Mouse (Mus musculus) brain, embryonic 14.5 days (tissue): ENCODE measurements around the gene Rassf1.

Source experiments
- CTCF ChIP-seq: fragments of 200-500 bp; IDR thresholded peaks from 2 replicates; pipeline ENCODE4 v1.5.1; 2012; ENCODE audit warnings: inconsistent platforms, mild to moderate bottlenecking, moderate library complexity, borderline replicate concordance; ENCODE audit not compliant: insufficient read depth, insufficient read length; ENCODE audit errors: extremely low read depth
- POLR2A ChIP-seq: fragments of 200-500 bp; IDR thresholded peaks from 2 replicates; pipeline ENCODE4 v1.6.1; 2012; ENCODE audit warnings: mild to moderate bottlenecking, inconsistent platforms, borderline replicate concordance; ENCODE audit not compliant: poor library complexity, insufficient read depth, insufficient read length, severe bottlenecking; ENCODE audit errors: extremely low read depth

GRCm38 (mm10) chr9:107541474-107542351, 9.6 kb upstream of the Rassf1 start, which contains the start of the genes Cyb561d2 and Nprl2:
- TF ChIP-seq CTCF (no peak), POLR2A (peak; percentile 16; the same call in 1 of the 2 replicates)
